Mouse (Mus musculus) liver, adult 2 months (tissue): Measurements from ENCODE around the gene Scgb1b30. TPM values are rescaled to one million over a fixed set of nuclear protein-coding genes. Genes with fewer than 3 reads are reported as not detected.

Experiments
- DNase-seq: peaks from one replicate; pipeline ENCODE4 v3.0.0-alpha.2; 2011; ENCODE audit warnings: low read depth, low spot score; ENCODE audit errors: extremely low read depth
- H3K27ac ChIP-seq: fragments of 200-500 bp; replicated peaks from 2 replicates; pipeline ENCODE4 v1.5.1; 2012; ENCODE audit warnings: low read depth, mild to moderate bottlenecking, control low read depth, inconsistent platforms, low read length; ENCODE audit not compliant: insufficient read depth
- H3K27me3 ChIP-seq: fragments of 200-500 bp; 2 replicates; pipeline ENCODE4 v1.6.1; 2012; ENCODE audit warnings: mild to moderate bottlenecking, moderate library complexity, low read length, inconsistent platforms; ENCODE audit not compliant: control insufficient read depth, insufficient read depth
- H3K36me3 ChIP-seq: fragments of 200-500 bp; 2 replicates; pipeline ENCODE4 v1.6.1; 2012; ENCODE audit warnings: low read length, inconsistent platforms; ENCODE audit not compliant: control insufficient read depth, insufficient read depth
- H3K4me1 ChIP-seq: fragments of 200-500 bp; 2 replicates; pipeline ENCODE4 v1.6.1; 2011; ENCODE audit warnings: low read length; ENCODE audit not compliant: control insufficient read depth, insufficient read depth
- H3K4me3 ChIP-seq: fragments of 200-500 bp; 2 replicates; pipeline ENCODE4 v1.5.1; 2011; ENCODE audit warnings: low read depth, mild to moderate bottlenecking, control low read depth, low read length, moderate library complexity; ENCODE audit not compliant: insufficient read depth
- H3K79me2 ChIP-seq: fragments of 200-500 bp; 2 replicates; pipeline ENCODE4 v1.6.1; 2012; ENCODE audit warnings: inconsistent platforms, mild to moderate bottlenecking, low read length, moderate library complexity; ENCODE audit not compliant: control insufficient read depth, insufficient read depth
- H3K9ac ChIP-seq: fragments of 200-500 bp; 2 replicates; pipeline ENCODE4 v1.6.1; 2012; ENCODE audit warnings: low read depth, mild to moderate bottlenecking, control low read depth, inconsistent platforms, low read length
- CTCF ChIP-seq: fragments of 200-500 bp; IDR thresholded peaks from 2 replicates; pipeline ENCODE4 v1.5.1; 2011; ENCODE audit warnings: low read depth, low read length, control low read depth
- POLR2A ChIP-seq: fragments of 200-500 bp; IDR thresholded peaks from 2 replicates; pipeline ENCODE4 v1.6.1; 2011; ENCODE audit warnings: low read length, control low read depth; ENCODE audit not compliant: insufficient read depth; ENCODE audit errors: extremely low read depth
- WGBS: fragments of 180-500 bp; shearing (Covaris S2); methylation state at CpG from one replicate; pipeline ENCODE4 v1.1.7; 2018; 5-methylcytosine and 5-hydroxymethylcytosine counted together
- polyA plus RNA-seq: library from polyadenylated mRNA; depleted of rRNA; stranded (reverse); fragments of >200 nt; gene quantifications from 2 replicates; pipeline ENCODE4 v1.2.3, GENCODE M21; 2012; rRNA removed
- total RNA-seq: library from RNA; depleted of rRNA; stranded (reverse); fragments of >200 nt; gene quantifications from 2 replicates; pipeline ENCODE4 v1.2.3, GENCODE M21; 2014; rRNA removed

Gene Scgb1b30
- total and polyA plus RNA-seq, 2 experiments: not detected

- Histone ChIP-seq H3K27ac (no peak overlapping the region), H3K9ac (no peak overlapping the region), H3K4me3 (no peak overlapping the region), H3K27me3 (no peaks in the 10 kb centered on the region), H3K4me1 (no peaks in the 10 kb centered on the region), H3K79me2 (no peaks in the 10 kb centered on the region), H3K36me3 (peaks cover 70% of the 10 kb centered on the region)
- TF ChIP-seq CTCF (no peak), POLR2A (no peak)
- no peak for DNase-seq
- 80% methylated on average over 4 of the region's 4 CpGs for WGBS
These were observed 52.0 kb downstream of the Scgb1b30 start for GRCm38 (mm10) chr7:34147193-34147592.

Other genes starting within 250 kb of the Scgb1b30 start
- not detected in 2 replicates for gene Scgb2b26, start 150.4 kb upstream of the Scgb1b30 start, total RNA-seq
- not detected in 2 replicates for gene Scgb2b26, start 150.4 kb upstream of the Scgb1b30 start, polyA plus RNA-seq
- not detected in 2 replicates for gene Scgb2b27, start 81.5 kb upstream of the Scgb1b30 start, total RNA-seq
- not detected in 2 replicates for gene Scgb2b27, start 81.5 kb upstream of the Scgb1b30 start, polyA plus RNA-seq
- gene Scgb1b27, start 73.9 kb upstream of the Scgb1b30 start, total RNA-seq: not detected in 2 replicates
- gene Scgb1b27, start 73.9 kb upstream of the Scgb1b30 start, polyA plus RNA-seq: not detected in 2 replicates
- gene Wtip, start 37.8 kb downstream of the Scgb1b30 start, total RNA-seq: 1.7 and 1.9 TPM in 2 replicates
- 1.6 and 2.8 TPM in 2 replicates for gene Wtip, start 37.8 kb downstream of the Scgb1b30 start, polyA plus RNA-seq
- gene Uba2, start 74.2 kb downstream of the Scgb1b30 start, total RNA-seq: 31.8 and 33.6 TPM in 2 replicates
- gene Uba2, start 74.2 kb downstream of the Scgb1b30 start, polyA plus RNA-seq: 13.6 and 16.9 TPM in 2 replicates
- 15.5 and 15.9 TPM in 2 replicates for gene Pdcd2l, start 101.2 kb downstream of the Scgb1b30 start, total RNA-seq
- gene Pdcd2l, start 101.2 kb downstream of the Scgb1b30 start, polyA plus RNA-seq: 16.0 and 18.5 TPM in 2 replicates
- gene Gpi1, start 134.9 kb downstream of the Scgb1b30 start, total RNA-seq: 61.8 and 74.2 TPM in 2 replicates
- 100 and 127 TPM in 2 replicates for gene Gpi1, start 134.9 kb downstream of the Scgb1b30 start, polyA plus RNA-seq
- gene Gm6096, start 155.6 kb downstream of the Scgb1b30 start, total RNA-seq: not detected in 2 replicates
- gene Gm6096, start 155.6 kb downstream of the Scgb1b30 start, polyA plus RNA-seq: not detected in 2 replicates
- 11.7 and 12.6 TPM in 2 replicates for gene 4931406P16Rik, start 218.1 kb downstream of the Scgb1b30 start, total RNA-seq
- 6.9 and 10.1 TPM in 2 replicates for gene 4931406P16Rik, start 218.1 kb downstream of the Scgb1b30 start, polyA plus RNA-seq